Mouse (Mus musculus): ENCODE measurements around the gene 2610001J05Rik.
"Not testable (repeated sequence)": the region's sequence is repeated elsewhere in the genome, so short reads cannot be mapped to it uniquely, and the experiment has no call there.

Gene 2610001J05Rik

DNA sequence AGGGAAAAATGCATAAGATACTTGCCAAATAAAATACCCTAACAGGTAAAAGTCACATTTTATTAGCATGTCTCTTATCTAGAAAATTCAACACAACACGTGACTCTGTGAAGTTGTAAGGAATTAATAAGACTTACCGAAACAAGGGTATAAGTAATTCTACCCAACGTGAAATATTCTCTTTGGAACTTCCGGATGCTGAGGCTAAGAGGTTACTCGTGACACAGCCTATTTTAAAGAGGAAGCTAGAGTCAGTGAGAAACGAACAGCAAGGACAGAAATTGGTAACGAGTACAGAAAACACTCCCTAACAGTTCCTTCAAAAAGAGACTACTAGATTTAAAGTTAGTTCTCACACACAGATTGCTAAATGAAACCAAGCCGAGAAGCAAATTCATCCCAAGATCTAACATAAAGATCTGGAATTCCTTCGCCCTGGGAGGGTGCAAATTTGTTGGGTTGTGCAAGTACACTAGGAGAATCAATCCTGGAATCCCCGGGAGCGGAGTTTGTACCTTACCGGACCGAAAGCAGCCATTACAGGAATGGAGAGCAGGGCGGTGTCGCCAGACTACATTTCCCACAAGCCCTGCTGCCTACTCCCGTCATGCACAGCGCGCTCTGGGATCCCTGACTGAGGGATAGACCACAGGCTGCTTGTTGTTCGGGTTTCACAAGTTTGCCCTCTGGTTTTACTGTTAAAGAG, at the start of gene 2610001J05Rik:
TSS of gene 2610001J05Rik (minus strand) at position 600 of the 706 bp plus-strand sequence.
- DNase-seq (ENCODE audit: low spot score in 2 of 2) = peak; percentile 84 to 92

DNA sequence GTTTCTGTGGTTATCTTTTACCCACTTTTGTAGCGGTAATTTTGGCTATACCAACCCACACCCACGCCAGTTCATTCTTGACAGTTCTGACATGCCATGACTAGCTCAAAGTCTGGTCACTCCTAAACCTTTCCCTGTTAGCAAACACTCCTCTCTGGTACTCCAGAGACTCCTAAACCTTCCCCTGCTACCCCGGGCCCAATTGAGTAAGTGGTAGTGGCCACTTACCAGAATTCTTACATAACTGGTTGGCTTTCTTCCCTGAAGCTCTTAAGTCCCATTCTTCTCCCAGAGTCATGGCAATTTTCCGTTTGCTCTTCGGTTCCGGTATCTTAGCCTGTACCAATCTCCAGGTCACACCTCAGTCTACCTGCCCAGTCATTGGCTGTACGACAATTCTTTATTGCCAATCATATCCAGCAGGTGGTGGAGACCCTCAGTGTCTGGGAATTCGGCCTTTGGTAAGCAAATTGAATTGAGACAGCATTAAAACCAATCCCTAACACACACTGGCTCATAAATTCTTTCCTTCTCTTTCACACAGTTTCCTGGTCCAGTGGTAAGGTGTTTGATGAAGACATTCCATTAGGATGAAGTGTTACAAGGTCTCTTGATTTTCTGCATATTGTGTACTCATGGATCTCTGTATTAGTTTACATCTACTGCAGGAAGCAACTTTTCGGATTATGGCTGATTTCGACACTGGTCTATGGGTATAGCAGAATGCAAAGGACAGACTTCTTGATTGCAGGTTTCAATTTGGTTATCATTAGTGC, 38.6 kb upstream of the 2610001J05Rik start:
- no peak for DNase-seq (ENCODE audit: low spot score in 2 of 2)

DNA sequence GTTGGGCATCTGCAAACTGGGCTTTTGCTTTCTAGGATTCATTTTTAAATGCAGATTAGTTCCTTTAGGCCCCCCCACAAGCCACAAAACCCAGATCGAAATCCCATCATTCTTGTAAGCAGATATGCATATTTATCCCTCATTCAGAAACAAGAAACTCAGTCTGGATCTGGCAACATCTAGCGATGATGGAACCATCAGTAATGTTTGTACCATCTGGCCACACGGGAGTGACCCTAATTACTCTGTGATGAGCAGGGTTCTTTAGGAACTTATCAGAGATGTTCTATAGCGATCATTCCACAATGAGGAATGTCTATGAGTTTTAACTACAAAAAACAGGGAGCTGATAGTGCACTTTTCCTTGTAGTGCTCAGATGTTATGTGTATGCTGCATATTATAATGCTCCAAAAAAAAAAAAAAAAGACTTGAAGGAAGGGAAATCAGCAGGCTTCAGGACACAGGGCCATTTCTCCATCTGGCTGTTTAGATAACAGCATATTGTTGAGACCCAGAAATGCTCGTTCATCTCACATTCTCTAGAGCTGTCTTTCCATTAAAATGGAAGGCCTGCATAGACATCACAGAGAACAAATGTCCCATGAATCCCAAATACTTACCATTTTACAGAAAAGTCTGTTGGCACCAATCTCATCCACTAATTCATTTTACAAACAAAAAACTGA, 31.8 kb upstream of the 2610001J05Rik start:
- DNase-seq (ENCODE audit: low spot score in 2 of 2) = no peak

DNA sequence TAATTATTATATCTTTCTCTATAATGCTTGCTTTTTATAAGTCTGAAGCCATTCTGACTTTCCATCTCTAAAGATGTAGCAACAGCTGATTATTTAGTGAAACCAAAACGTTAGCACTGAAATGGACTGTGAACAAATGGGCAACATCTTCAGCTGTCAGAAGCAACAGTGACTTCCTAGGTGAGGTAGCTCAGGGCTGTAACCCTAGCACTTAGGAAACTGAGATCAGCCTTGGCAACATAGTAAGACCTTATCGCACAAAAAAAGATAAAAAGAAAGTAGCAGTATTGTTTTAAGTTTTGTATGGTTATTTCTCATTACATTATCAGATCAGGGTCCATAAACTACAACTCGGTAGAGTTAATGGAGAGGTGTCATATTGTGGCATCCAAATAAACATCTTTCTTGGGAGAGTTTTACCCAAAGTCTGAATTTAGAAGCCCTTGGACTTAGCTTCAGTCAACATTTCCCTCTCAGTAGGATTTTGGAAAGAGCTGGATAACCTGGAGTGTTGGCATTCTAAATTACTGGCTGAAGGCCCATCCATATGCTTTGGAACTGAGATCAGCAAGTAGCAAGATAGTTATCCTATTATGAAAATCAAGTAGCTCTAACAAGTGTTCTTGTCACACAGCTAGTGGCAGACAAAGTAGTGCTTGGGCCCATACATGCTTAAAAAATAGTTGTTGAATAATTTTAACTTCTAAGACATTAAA, 13.7 kb upstream of the 2610001J05Rik start:
- no peak for DNase-seq (ENCODE audit: low spot score in 2 of 2)

DNA sequence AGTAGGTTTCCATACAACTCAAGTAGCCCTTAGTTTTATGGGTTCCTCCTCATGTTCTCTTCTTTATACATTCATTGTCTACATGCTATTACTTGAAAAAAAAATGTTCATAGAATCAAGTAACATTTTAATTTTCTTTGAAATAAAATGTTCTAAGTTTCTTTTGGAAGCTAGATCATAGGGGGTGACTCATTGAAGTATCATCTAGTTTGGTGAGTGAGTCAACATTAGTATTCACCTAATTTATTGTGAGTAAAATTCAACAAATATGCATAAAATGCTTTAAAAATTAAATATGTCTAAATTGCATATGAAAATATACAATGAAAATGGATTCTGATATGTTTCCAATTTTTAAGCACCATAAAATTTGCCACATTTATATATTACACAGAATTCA, 11.6 kb upstream of the 2610001J05Rik start:
- no peak for DNase-seq (ENCODE audit: low spot score in 2 of 2)

DNA sequence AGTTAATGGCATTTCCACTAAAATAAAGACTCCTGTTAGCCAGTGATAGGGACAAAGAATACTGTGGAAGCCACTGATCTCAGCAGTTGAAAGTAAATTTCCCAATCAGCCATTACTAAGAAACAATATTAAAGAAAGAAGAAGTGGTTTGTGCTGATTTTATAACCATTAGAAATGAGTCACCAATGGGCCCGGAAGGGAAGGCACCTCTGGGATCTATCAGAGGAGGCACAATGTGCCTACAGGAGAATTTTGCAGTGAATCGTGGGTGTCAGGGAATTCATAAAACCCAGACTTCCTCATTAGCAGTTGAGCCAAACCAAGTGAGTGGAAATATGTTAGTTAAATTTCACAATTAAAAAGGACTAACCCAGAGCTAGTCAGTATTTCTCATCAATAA, 2.6 kb upstream of the 2610001J05Rik start:
- no peak for DNase-seq (ENCODE audit: low spot score in 2 of 2)

DNA sequence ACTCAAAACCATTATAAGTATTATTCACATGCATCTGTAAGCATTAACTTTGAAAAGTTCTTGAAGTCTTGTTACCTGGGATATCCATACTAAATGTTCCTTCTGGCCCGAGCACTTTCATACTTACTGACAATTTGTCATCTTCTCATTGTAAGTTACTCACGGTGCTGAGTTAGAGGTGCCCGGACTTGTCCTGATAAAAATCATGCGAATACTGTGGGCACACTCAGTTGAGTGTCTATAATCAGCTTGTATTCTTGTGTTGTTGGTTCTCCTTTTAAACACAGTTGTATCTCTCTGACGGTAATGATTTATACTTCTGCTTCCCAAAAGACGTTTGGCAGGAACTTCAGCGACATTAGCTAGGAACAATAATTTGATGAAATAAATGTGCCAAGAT, 758 bp upstream of the 2610001J05Rik start:
- no peak for DNase-seq (ENCODE audit: low spot score in 2 of 2)

DNA sequence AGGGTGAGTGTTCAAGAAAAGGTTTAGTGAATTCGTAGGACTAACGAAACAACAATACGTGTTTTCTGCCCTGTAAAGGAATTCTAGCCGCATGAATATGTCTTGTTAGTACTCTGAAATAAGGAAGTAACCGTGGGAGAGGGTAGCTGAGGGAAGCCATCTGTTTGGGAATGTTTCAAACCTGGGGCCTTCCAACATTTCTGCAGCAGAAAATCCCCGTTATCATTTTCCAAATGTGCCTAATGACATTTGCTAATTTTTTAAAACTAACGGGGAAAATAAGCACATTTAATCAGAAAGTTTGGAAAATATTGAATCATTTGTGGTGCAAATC, 274 bp upstream of the 2610001J05Rik start:
- no peak for DNase-seq (ENCODE audit: low spot score in 2 of 2)

DNA sequence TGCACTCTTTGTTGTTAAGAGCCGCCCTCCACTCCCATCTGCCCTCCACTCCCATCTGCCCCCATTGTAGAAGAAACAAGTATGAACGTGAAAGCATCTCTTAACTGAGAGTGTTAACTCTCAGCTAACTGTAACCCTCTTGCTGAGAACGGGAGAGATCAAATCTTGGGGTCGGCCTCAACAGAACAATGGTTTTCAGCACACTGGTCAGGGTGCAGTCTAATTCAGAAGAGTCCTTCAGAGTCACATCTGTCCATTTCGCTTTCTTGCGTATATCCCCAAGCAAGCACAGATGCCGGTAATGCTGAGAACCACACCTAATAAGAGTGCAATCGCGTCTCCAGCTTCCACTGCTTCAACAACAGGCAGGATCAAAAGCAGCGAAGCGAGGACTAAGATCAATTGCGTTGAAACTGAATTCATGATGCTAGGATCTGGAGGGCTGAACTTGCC, 1.0 kb downstream of the 2610001J05Rik start:
- no peak for DNase-seq (ENCODE audit: low spot score in 2 of 2)

DNA sequence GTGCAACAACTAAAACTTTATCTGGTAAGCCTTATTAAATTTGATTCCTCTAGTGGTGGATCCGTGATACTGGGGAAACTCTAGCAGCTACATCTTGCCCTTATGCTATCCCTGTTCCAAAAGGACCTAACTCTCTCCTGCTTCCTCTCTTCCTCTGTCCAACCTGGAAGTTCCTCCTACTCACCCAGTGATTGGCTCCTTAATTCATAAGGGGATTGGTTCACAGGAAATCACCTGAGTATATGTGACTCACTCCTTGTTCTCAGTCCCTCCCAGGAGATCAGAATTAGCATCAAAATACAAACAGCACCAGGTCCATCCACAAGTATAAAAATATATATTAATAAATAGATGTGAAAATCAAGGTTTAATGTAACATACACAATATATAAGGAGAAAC, 10.7 kb downstream of the 2610001J05Rik start:
- no peak for DNase-seq (ENCODE audit: low spot score in 2 of 2)

DNA sequence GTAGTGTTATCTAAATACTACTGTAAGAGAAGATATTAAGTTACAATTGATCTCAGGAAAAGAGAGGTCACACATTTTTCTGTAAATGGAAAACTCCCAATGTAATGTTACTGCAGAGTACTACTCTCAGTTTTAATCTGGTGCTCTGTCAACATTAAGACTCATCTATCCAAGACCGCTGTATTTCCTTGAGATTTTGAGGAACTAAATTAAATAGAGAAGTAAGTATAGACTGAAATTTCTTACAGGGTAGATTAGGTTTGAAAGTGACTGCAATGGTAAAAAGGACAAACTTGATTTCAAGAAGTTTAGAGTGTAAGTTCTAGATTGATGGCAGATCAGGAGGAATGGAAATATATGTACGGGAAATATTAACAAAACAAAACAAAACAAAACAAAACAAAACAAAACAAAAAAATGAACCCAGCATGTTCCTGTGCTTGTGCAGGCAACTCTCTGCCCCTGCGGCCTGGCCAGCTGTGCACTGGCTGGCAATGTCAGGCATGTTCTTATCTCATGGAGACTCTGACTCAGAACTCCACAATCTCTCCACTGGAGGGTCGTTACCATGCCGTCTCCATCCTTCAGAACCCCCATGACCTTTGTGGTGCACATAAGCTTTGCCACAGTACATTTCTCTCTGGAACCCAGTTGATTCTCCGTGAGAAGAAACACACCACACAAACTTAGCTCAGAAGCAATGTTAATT, 11.3 kb downstream of the 2610001J05Rik start:
- DNase-seq (ENCODE audit: low spot score in 2 of 2) = no peak

DNA sequence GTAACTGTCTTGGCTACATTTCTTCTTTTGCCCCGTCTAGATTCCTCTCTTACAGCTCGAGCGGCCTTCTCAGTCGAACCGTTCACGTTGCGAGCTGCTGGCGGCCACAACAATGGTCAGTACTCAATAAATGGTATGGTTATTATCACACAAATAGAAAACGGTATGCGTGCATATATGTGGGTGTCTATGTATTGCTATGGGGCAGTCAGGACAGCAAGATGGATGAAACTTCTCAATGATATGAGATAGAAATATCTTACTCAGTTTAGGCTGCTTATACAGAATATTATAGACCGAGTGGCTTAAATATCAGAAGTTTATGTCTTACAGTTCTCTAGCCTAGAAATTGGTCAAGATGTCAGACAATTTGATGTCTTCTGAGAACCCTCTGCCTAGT, 17.1 kb downstream of the 2610001J05Rik start:
- DNase-seq (ENCODE audit: low spot score in 2 of 2) = no peak

DNA sequence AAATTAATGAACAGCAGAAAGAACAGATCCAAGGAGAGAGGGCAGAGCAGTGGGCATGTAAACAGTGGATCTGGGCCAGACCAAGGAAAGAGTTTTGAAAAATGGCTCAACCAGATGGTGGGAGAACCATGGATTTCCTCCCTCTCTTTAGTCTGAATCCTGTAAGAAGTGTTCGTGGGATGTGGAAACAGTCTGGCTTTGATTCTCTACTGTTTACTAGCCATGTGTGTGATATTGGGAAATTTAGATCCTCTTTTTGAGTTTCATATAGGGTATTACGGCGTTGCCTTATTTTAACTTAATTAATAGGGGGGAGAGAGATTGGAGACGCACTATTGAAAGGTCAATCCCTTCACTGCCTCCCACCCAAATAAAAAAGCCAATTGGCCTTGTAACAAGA, 18.1 kb downstream of the 2610001J05Rik start:
- no peak for DNase-seq (ENCODE audit: low spot score in 2 of 2)

DNA sequence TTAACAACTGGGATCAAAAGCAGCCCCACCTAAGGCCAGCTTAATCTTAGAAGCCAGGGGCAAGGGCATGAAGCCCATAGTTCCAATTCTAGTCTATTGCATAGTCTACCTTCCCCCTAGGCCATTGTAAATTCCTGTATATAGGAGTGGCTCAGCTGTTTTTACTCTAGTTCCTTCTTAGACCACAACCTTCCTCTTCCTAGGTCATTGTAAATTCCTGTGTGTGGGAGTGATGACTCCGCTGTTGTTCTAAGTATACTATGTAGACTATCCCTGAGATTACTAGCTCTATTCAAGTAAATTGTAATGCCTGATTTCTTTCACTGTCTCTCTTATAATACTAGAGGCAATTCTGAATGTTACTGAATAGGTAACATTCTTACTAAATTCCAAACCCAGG, 25.3 kb downstream of the 2610001J05Rik start:
- not testable (repeated sequence) for DNase-seq (ENCODE audit: low spot score in 2 of 2)

DNA sequence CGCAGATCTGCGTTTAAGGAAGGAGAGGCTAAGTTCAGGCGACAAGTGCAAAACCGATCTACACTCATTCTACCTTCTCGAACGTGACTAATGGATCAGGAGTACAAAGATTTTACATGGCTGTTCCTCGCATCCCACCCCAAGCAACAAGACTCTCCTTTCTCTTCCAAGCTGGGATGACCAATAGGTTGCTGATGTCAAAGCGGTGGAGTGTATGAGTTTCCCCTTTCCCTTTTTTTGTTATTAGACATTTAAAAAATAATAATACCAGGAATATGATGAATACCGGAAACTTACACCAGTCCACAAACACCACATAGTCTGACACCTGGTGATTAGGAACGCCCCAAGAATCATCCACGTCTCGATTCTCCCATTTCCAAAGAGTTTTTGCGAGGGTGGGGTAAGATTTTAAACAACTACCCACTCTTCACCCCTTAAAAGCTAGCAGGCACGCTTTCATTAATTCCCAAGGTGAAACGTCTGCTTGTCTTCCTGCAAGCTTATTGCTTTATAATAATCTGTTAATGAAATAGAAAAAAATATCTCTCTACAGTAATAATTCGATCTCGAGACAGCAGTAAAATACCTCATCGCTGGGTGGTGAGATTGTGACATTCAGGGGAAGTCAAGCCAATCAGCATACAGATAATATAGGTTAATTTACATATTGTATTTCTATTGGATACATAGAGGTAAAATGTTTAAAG, 31.8 kb downstream of the 2610001J05Rik start, which contains the start of gene Gpr85:
TSS of gene Gpr85 (minus strand) at position 598 of the 710 bp plus-strand sequence.
- DNase-seq (ENCODE audit: low spot score in 2 of 2) = no peak

DNA sequence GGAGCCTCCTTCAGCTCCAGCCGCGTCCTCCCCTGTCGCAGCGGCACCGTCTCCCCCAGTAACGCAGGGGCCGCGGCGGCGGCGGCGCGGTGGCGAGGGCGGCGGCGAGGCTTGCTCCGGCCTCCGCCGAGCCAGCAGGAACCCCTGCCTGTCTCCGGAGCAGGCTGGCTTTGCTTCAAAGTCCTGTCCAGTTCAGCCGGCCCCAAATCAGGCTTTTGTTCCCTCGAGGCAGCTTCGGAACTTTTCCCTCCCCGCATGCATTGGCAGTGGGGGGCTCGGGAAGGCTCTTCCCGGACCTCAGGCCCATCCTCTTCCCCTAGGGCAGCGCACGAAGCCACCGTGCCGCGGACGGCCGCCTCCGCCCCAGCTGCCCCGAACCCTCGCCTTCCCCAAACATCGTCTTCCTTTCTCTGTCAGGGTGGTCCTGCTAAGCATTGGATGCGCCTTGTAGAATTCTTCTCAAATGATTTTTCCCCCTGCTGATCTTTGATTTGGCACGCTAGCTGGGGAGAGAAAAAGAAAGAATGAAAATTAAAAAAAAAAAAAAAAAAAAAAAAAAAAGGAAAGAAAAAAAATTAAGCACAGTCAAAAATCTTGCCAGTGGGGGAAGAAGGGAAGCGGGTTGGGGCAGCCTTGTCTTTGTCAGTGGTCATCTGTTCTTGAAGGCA, 32.5 kb downstream of the 2610001J05Rik start:
- peak; percentile 14 to 61 for DNase-seq (ENCODE audit: low spot score in 2 of 2)

DNA sequence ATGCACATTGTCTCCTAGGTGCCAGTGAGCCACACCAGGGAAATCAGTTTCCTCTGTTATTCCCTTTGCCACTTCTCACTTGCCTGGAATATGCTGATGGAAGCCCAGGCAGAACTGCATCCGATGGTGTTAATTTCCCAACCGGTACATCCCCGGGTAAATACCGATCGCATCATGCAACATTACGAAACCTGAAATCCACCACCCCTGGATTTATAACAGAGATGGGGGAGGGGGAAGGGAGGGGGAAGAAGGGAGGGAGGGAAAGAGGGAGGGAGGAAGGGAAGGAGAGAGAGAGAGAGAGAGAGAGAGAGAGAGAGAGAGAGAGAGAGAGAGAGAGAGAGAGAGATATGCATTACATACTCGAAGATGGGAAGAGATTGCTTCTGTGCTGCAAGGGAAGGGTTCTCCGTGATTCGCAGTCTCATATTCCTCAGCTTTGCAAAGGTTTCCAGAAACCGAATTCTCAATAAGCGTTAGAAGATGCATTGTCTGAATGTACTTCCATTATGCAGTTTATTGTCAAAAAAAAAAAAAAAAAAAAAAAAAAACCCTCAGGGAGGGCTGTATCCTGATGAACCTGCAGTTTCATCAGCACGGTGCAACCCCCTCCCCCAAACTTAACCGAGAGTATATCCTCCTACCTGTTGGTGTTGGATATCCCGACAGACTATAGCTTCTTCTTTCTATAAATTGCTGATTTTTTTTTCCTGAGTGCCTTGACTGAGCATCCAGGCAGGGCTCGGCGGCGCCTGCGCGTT, 33.2 kb downstream of the 2610001J05Rik start:
- no peak for DNase-seq (ENCODE audit: low spot score in 2 of 2)

DNA sequence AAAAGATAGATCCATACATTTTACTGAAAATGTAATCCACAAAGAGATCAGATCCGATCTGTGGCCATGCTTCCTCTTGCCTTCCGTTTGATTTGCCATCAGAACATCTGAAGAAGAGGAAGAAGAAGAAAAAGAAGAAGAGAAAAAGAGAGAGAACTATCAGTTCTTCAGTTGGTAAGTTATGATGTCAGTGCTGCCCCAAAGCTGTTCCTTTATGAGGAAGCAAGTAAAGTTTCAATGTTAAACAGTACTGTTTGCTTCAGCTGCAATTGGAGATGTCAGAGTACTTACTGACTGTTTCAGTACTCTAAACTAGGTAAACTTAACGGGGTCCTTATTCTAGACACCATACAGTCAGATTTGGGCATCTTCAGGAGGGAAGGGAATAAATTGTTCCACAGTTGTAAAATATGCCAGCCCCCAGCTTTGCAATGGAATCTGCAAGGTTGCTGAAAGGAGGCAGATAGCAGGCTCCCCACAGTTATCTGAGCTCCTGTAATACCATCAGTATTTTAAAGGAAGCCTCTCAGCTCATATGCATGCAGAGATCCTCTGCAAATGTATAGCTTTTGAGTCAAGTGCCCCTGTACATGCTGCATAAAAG, 34.2 kb downstream of the 2610001J05Rik start:
- no peak for DNase-seq (ENCODE audit: low spot score in 2 of 2)
